In genomic region chr9:21798345-21799009, GRCm38 (mm10) we compare ENCODE assay signal across 7 mouse cellular contexts. TPM values are rescaled to one million over a fixed set of nuclear protein-coding genes. Genes with fewer than 3 reads are reported as not detected.
DNase-seq lines count a peak whose midpoint lies in the region; ATAC-seq and TF ChIP-seq lines count a peak whose summit lies in the region.

TSS of gene Kank2 (minus strand) at chr9:21798744.

- peak within 1 kb of the TSS; percentile 81 for H3K4me2 ChIP-seq in intestine, embryonic 16.5 days (ENCODE audit: low read depth, low read length)
- peak within 1 kb of the TSS; percentile 45 for H3K4me2 ChIP-seq in limb, embryonic 11.5 days (ENCODE audit: low read depth, severe bottlenecking)
- H3K4me2 ChIP-seq in midbrain, embryonic 13.5 days (replicated peaks): peak within 1 kb of the TSS; percentile 78

- peaks cover 13% of the 10 kb centered on the region for H3K4me1 ChIP-seq in intestine, embryonic 16.5 days (ENCODE audit: control insufficient read depth, insufficient read depth, low read length)
- peaks cover 16% of the 10 kb centered on the region for H3K4me1 ChIP-seq in limb, embryonic 11.5 days (ENCODE audit: control insufficient read depth, insufficient read depth, low read length)
- peaks cover 19% of the 10 kb centered on the region for H3K4me1 ChIP-seq in midbrain, embryonic 13.5 days (replicated peaks)
- peaks cover 8% of the 10 kb centered on the region; the same call in 1 of the 2 replicates for H3K4me1 ChIP-seq in spleen, adult 2 months (ENCODE audit: control insufficient read depth, insufficient read depth, insufficient read length)

- H3K27ac ChIP-seq in intestine, embryonic 16.5 days (ENCODE audit: low read length): peak within 1 kb of the TSS; percentile 94
- H3K27ac ChIP-seq in limb, embryonic 11.5 days (replicated peaks; ENCODE audit: low read depth, low read length): peak within 1 kb of the TSS; percentile 89
- no peak within 1 kb of the TSS for H3K27ac ChIP-seq in midbrain, embryonic 13.5 days
- peak within 1 kb of the TSS; percentile 75 for H3K27ac ChIP-seq in spleen, adult 2 months (ENCODE audit: insufficient read depth, low read length)

- peak within 1 kb of the TSS; percentile 84 for H3K4me3 ChIP-seq in intestine, embryonic 16.5 days (ENCODE audit: low read length)
- H3K4me3 ChIP-seq in limb, embryonic 11.5 days (ENCODE audit: low read depth, low read length): peak within 1 kb of the TSS; percentile 79
- peak within 1 kb of the TSS; percentile 67 for H3K4me3 ChIP-seq in midbrain, embryonic 13.5 days (replicated peaks)
- H3K4me3 ChIP-seq in spleen, adult 2 months (ENCODE audit: extremely low read depth, insufficient read depth, insufficient read length): peak within 1 kb of the TSS; percentile 79

- no peaks in the 10 kb centered on the region for H3K27me3 ChIP-seq in intestine, embryonic 16.5 days (replicated peaks; ENCODE audit: control insufficient read depth, insufficient read depth, low read length)
- no peaks in the 10 kb centered on the region for H3K27me3 ChIP-seq in limb, embryonic 11.5 days (ENCODE audit: control insufficient read depth, insufficient read depth, low read length)
- H3K27me3 ChIP-seq in midbrain, embryonic 13.5 days: no peaks in the 10 kb centered on the region
- H3K27me3 ChIP-seq in spleen, adult 2 months (ENCODE audit: control insufficient read depth, insufficient read depth, low read length): peaks cover 4% of the 10 kb centered on the region; the same call in 1 of the 2 replicates

- peak; percentile 81 for DNase-seq in adrenal gland, adult 8-10 months
- peak; percentile 76 for DNase-seq in embryo, embryonic 11.5 days (ENCODE audit: low read depth, low spot score)
- DNase-seq in gastrocnemius, postnatal 4 days (ENCODE audit: low spot score in 2 of 2): peak; percentile 86 to 94
- peak; percentile 94 for DNase-seq in limb, embryonic 11.5 days (ENCODE audit: low spot score)
- DNase-seq in spleen, adult 2 months (ENCODE audit: low read depth in 1 of 2, low spot score in 2 of 2): peak; percentile 17 to 72

- TF ChIP-seq CTCF in spleen, adult 2 months (IDR thresholded peaks at IDR 0.05; ENCODE audit: extremely low read depth, insufficient read depth, insufficient read length, insufficient replicate concordance): no peak

- no peaks in the 10 kb centered on the region for H3K9me3 ChIP-seq in intestine, embryonic 16.5 days (ENCODE audit: control insufficient read depth, low read length)
- no peaks in the 10 kb centered on the region for H3K9me3 ChIP-seq in limb, embryonic 11.5 days (ENCODE audit: control insufficient read depth, low read length)
- no peaks in the 10 kb centered on the region for H3K9me3 ChIP-seq in midbrain, embryonic 13.5 days

- peaks cover 17% of the 10 kb centered on the region for H3K36me3 ChIP-seq in intestine, embryonic 16.5 days (ENCODE audit: control insufficient read depth, insufficient read depth, low read length)
- H3K36me3 ChIP-seq in limb, embryonic 11.5 days (ENCODE audit: control insufficient read depth, insufficient read depth, low read length): peaks cover 19% of the 10 kb centered on the region
- H3K36me3 ChIP-seq in midbrain, embryonic 13.5 days: peaks cover 14% of the 10 kb centered on the region
- no peaks in the 10 kb centered on the region for H3K36me3 ChIP-seq in spleen, adult 2 months (ENCODE audit: control insufficient read depth, insufficient read depth, low read length)

- peak within 1 kb of the TSS; percentile 90 for H3K9ac ChIP-seq in intestine, embryonic 16.5 days (ENCODE audit: low read depth, low read length)
- peak within 1 kb of the TSS; percentile 90 for H3K9ac ChIP-seq in limb, embryonic 11.5 days (ENCODE audit: low read length)
- peak within 1 kb of the TSS; percentile 63 for H3K9ac ChIP-seq in midbrain, embryonic 13.5 days (replicated peaks)

- TF ChIP-seq POLR2A in spleen, adult 2 months (IDR thresholded peaks at IDR 0.05; ENCODE audit: low read depth, low read length): no peak

- ATAC-seq in intestine, embryonic 16.5 days: peak; percentile 89
- ATAC-seq in limb, embryonic 11.5 days (ENCODE audit: insufficient number of reproducible peaks, low FRiP score, low TSS enrichment, low read depth): peak; percentile 80
- peak; percentile 87 for ATAC-seq in midbrain, embryonic 13.5 days

- under 1% methylated on average over 52 of the region's 52 CpGs for WGBS in intestine, embryonic 16.5 days
- WGBS in limb, embryonic 11.5 days: under 1% methylated on average over 49 of the region's 52 CpGs
- under 1% methylated on average over 52 of the region's 52 CpGs for WGBS in midbrain, embryonic 13.5 days
- under 1% methylated on average over 51 of the region's 52 CpGs for WGBS in spleen, adult 2 months

RNA-seq across cellular contexts. Expression of gene Kank2, which starts in this region (rescaled TPM):
- 10 to 100 TPM; 35.0 to 58.9 (median 47.5) TPM for total RNA-seq in adrenal gland, adult 8-10 months (2022)
- 10 to 100 TPM; 48.1 to 49.1 TPM for total RNA-seq in gastrocnemius, postnatal 4 days (2021)
- polyA plus RNA-seq in intestine, embryonic 16.5 days (2015; fragmentation: Nextera tagmentation; extraction: Ambion mirVana): 9.7 and 9.9 TPM in 2 replicates
- 11.6 and 12.7 TPM in 2 replicates for polyA plus RNA-seq in limb, embryonic 11.5 days (2014; fragmentation: Nextera tagmentation; extraction: Ambion mirVana)
- 3.3 and 4.3 TPM in 2 replicates for polyA plus RNA-seq in midbrain, embryonic 13.5 days (2015; fragmentation: Nextera tagmentation; extraction: Ambion mirVana)
- polyA plus RNA-seq in spleen, adult 2 months (2012; rRNA removed): 15.4 and 19.8 TPM in 2 replicates
